Mouse (Mus musculus) retina, postnatal 1 day (tissue): ENCODE measurements at regions not wholly inside any gene's neighbourhood (a gene's known extent, or its start where the extent isn't known, plus 50 kb on each side); places are given as distances from the start of the nearest gene placed in this dataset.
A peak's percentile ranks its signal among the peaks of the same experiment; 100 is the strongest.

Experiments used
- DNase-seq: peaks from one replicate; pipeline ENCODE4 v3.0.0-alpha.2; 2012

DNA sequence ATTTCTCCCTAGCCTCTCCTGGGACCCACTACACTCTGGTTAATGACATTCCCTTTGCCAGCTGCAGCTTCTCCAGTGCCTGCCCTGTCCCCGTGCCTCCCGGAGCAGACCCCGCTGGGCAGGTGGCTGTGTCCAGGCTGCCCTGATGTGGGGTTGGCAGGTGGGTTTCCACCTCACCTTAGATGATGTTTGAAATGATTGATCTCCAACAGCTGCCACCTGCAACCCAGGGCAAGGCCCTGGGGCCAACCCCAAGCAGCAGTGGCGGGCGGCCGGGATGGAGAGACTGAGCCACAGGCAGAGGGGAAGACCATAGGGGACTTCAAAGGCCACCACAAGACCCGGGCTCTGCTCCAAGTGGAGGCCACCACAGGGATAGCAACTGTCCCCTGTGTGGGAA lies 93.6 kb upstream of the Mvb12b start:
- DNase-seq, result no peak

DNA sequence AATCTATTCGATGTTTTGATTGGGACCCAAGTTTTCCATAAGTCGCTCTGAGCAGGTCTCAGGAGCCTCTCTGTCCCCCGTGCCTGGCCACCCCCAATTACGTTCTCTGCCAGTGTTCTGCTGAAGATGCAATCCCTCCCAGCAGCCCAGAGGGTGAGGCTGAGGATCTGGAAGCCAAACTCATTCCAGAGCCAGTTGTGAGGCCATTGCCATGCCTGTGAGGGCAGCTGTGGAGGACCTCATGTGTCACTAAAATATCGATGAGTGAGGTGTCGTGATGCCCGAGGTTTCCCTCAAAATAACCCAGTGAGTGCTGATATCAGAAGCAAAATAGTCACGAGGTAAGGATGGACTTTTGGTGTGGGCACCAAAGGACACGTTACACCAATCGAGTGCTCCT lies 93.1 kb upstream of the Mvb12b start:
- DNase-seq, result no peak

DNA sequence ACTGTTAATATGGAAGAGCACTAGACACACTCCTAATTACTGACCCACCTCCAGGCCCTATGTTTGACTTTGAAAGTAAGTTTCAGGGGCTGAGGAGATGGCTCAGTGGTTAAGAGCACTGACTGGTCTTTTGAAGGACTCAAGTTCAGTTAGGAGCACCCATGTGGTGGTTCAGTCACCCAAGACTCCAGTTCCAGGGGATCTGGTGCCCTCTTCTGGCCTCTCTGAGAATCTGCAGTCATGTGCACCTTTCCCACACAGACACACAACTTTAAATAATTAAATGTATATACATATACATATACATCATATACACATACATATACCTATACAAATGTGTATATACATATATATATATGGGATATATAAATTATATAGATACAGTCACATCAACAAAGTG lies 91.5 kb upstream of the Mvb12b start:
- DNase-seq, result no peak

DNA sequence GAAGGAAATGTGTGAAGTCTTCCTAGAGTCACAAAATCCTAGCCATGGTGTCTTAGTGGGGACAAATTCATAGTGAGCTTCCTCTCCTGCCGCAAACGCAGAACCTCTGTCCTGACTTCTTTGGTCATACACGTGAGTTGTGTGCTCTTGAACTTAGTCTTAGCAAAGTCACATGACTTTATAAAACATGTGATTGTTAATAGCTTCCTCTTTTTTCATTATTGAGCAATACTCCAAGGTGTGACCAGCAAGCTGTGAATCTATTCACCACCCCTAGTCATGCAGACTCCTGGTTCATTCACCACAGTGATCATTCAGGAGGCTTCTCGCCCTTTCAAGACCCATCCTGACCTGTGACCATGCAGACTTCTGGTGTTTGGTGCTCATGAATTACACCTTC lies 90.8 kb upstream of the Mvb12b start:
- no peak for DNase-seq

DNA sequence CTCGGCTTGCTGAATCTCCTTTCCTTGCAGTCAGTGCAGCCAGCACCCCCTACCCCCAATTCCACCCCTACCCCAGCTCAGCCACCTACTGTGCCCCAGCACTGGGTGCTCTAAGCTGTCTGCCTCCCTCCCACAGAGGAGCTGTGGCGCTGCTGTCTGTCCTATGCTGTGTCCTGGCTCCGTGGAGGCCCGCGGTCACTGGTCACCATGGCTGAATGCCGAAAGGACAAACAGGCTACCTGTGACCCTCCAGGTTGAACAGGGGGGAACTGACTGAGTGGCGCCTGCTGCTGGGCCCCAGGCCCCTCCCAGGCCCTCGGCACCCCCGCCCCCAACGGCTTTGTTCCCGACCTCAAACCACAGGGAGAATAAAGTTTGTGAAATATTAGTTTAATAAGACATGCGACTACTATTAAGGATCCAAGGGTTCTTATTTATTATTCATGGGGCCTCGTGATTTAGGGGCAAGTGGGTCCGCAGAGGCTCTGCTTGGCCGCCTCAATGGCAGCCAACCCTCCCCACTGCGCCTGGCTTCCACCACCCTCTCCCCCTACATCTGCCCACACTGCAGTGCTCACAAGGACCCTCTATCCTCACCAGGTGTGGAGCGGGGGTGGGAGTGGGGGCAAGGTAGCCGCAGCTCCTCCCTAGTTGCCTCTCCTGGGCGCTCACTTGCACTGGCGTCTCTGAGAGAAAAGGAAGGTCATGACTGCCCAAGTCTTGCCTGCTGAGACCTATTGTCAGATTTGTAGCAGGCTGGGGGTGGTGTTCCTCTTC lies 90.0 kb upstream of the Mvb12b start:
- no peak for DNase-seq

DNA sequence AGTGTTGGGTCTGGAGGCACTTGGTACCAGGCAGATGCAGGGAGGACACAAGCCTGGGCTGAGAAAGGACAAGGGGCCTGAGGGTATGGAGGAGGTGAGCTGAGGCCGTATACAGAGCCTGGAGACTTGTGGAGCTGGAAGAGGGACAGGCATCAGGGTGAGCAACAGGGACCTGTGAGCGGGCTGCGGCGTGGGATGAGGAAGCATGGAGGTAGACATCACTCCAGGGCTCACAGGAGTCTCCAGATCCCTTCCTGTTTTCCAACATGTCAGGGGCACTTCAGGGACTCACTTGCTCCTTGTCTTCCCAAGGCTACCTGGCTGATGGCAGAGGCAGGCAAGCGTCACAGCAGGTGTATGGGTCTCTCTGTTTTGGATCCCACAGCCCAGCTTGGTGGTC lies 89.4 kb upstream of the Mvb12b start:
- DNase-seq, result no peak

DNA sequence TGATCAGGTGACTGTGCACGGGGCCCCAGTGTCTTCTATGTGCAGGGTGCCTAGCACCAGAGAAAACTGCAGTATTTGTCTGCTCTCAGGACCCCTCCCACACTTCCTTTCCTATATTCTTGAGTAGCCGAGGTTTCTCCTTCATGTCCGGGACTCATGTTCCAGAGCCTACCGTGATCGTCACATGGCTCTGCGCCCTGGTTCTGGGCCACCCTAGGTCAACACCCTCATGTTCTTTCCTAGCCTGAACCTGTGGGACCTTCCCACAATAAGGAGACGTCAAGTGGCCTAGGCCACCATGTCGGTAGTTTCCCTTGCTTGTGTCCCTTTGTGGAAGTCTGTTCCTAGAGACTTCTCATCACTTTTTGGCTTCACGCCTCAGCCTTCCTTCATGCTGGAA lies 88.4 kb upstream of the Mvb12b start:
- DNase-seq, result no peak

DNA sequence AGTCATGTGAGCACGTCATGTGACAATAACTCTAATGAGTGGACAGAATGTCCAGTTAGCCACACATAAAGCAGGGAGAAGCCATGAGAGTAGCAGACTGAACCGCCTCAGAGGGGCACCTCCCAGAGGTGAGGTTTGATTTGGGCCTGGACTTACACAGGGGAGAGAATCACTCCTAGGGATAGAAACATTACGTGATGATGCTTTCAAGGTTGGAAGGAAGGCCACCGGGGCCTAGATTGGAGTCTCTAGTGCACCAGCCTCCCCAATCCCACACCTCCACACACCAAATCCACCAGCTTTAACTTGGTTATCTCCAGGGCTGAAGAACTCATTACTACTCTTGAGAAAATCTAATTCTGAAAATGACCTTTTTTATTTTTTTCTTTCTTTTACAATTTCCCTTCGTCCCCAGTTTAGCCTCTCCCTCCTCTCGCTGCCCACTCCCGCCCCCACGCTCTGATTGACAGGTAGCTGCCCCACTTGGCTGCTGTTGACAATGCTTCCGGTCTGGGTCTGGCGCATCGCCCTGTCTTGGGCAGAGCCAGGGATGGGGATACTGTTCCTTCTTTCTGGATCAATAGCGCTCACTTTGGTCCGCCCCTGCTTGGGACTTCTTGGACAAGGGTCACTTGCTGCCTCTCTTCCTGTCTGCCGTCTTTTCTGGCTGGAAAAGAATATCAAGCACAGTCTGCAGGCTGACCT lies 87.8 kb upstream of the Mvb12b start:
- peak; percentile 32 for DNase-seq

DNA sequence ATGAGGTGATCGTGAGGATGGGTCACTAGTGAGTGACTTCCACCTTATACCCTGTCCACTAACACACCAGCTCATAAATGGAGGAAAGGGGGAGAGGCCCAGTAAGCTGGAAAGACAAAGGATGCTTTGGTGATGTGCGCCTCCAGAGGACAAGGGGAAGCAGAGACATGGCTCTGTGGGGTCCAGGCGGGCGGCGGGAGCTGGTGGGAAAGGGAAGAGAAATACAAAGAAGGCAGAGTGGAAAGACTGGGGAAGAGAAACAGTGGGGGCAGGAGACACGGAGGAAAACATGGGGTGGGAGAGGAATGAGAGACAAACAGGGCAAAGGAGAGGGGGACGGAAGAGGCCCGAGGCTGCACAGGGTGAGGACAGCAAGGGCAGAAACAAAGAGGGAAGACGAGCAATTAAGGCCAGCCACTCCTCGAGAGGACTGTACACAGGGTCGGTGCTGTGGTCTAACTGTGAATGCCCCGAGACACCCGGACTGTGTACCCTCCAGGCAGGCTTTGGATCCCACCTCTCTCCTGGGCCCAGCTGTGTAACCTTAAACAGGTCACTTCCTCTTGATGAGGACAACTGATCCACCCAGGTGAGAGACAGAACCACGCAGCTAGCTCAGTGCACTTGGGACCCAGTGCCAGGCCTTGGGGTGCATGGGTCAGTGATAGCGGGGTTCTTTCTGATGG lies 87.1 kb upstream of the Mvb12b start:
- peak; percentile 49 for DNase-seq

DNA sequence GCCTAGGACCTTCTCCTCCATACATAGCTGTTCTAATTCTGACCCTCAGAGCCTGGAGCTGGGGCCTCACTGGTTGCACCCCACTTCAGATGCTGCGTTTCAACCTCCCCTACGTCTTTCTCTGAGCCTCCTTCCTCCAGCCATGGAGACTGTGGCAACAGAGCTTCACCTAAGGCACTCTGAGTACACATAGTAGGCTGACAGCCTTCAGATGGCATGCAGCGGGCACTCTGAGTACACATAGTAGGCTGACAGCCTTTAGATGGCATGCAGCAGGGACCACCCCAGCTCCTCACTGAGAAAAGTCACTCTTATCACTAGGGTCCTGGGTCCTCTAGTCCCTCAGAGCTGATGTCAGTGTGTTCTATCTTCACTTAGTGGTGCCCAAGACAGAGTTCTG lies 86.3 kb upstream of the Mvb12b start:
- DNase-seq, result no peak

DNA sequence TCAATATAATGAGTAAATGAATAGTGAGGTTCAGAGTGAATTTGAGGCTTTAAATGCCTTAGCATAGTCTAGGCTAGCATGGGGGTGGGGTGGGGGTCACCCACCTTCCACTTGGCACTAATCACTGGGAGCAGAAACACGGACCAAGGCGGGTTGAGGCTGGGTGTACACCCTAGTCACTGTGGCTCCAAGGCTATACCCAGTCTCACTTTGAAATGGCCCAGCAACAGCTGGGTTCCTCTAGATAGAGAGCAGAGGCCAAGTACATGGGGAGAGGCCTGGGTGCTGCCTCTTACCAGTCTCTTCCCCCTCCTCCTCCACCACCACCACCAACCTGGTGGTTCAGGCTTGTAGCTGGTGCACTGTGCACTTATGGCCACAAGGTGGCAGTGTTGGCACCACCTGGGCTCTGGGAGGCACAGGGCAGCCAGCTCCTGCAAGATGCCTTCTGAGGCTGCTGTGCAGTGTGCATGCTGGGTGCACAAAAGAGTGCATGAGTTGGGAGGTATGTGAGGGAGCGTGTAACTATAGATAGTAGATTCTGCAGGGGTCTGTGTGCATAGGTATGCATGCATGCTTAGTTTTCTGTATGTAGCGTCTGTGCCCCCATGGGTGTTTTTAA lies 85.6 kb upstream of the Mvb12b start:
- DNase-seq, result peak; percentile 84

DNA sequence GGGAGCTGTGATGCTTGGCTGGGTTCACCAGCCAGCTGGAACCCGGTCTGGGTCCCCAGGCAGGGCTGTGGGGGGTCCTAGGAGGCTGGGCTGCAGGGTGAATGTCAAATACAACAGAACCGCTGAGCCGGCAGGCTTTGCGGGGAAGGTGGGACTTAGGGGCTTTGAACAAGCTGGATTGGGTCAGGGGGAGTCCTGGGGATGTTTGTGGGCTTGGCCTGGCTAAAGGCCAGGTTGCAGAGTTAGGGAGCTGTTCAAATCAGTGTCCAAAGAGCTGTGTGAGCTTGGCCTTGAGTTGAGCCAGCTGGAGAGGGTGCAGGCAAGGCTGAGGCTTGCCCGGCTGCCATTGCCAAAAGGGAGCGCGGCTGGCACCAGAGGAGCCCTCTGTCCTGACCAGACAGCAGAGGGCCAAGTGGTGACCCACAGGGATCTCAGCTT lies 79.3 kb upstream of the Mvb12b start:
- peak; percentile 76 for DNase-seq

DNA sequence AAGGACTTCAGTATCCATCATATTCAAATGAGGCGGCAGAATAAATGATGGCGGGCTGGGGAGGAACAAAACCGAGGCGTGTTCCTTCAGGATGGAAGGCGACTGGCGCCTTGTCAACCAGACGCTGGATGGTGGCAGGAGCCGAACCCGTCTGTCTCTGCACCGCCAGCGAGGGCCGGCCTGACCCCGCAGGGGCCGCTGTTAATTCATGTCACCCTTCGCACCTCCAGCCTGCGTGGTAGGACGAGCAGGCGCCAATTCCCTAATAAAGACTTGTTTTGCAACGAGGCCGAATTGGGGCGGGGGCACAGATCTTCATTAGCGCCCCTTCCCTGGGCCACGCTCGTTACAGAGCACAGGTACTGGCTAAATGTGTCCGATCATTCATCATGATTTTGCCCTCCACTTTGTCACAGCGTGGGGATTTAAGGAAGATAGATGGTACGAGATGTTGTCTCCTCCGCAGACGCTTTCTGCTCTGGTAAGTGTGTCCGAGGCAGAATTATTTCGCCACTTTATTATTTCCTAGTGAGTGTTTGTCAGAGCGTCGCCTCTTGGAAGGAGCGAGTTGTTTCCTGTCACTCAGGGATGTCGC lies 78.7 kb upstream of the Mvb12b start:
- peak; percentile 43 for DNase-seq

DNA sequence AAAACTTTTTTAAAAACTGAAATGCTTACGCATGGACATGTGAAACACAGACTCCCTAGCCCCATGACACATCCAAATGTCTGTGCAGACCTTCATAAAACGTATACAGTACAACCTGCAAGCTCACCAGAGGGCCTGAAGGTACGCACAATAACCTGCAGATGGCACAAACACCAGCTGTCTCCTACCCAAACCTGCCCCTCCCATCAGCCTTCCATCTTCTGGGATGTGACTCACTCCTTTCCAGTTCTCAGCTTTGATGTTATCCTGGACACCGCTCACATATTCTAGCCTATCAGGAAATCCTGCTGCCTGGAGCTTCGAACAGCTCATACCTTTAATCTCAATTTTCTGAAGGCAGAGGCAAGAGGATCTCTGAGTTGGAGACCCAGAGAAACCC lies 76.3 kb upstream of the Mvb12b start:
- DNase-seq, result no peak

DNA sequence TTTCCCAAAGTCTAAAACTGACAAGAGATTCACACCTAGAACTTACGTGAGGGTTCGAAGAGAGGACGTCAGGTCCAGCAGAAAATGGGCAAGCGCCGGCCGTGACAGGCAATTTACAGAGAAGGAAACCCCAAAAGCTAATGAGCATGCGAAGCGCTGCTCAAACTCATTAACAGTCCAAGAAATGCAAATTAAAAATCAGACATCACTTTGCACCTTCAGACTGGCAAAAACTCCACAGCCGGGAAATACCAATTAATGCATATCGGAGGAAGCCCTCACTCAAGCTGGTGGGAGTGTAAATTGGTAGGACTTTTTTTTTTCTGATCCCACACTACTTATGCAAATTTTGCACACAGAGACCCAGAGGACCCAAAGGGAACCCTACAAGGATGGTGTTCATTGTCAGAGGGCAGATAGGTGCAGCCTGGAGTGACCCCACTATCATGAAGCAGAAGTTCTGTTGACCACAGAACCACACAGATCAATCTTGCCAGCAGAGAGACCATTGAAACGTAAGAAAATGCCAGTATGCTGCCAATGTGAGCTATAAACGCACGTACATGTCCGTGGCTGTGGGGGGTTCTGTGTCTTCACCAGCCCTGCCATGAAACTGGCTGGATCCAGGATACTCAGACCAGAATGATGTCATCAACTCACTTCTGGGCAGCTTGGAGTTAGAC lies 74.8 kb upstream of the Mvb12b start:
- DNase-seq, result no peak

DNA sequence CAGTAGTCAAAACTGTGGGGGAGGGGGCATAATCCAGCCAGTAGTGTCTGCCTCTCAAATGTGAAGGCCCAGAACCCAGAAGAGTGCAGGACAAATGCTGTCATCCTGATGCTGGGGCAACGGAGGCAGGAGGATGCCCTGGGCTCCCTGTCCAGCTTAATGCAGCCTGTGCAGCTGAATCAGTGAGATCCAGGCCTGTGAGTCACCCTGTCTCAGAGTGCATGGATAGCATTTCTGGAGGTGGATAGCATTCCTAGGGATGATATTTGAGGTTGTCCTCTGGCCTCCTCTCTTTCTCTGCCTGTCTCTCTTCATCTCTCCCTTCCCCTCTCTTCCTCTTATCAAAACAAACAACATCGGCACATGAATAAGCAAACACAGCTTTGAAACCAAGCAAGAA lies 73.8 kb upstream of the Mvb12b start:
- no peak for DNase-seq

DNA sequence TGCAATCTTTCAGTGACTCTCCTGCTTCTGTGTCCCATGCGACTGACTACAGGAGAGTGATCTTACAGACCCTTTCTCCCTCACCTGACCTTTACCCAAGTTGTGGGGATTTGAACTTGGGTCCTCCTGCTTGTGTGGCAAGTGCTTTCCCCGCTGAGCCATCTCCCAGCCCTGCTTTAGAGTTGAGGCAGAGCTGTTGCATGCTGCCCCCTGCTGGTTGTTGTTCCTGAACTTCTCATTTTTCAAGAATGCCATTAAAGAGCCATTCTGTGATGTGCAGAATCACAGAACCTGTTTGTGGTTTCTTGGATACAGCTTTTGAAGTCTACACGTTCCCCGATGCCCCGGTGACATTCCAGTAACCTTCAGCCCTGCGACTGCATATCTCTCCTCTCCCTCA lies 70.0 kb upstream of the Mvb12b start:
- DNase-seq, result peak; percentile 57

DNA sequence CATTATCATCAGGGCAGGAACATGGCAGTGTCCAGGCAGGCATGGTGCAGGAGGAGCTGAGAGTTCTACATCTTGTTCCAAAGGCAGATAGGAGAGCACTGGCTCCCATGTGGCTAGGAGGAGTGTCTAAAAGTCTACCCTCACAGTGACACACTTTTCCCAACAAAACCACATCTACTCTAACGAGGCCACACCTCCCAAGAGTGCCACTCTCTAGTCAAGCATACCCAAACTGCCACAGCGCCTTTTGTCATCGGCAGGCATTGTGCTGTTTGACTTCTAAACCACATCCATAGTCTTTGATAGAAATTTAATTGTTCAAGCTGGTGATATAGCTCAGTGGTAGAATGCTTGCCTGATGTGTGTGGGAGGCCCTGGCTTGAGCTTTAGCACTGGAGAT lies 56.6 kb upstream of the Mvb12b start:
- DNase-seq, result no peak

DNA sequence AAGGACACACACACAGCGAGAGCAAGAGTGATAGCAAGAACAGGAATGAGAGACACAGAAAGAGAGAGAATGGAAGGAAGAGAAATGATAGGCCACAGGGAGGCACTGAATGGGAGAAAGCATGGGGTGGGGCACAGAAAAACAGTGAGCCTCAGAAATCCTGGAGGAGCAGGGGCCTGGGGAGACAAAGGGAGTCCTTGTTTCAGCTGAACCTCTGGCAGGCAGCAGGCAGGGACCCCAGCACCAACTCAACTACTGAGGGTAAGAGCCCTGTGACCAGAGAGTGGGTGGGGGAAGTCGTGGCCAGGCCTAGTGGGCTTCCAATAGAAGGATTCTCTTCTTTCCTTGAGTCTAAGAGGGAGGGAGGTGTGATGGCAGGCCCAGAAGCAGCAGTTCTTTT lies 54.3 kb upstream of the Mvb12b start:
- DNase-seq, result no peak

DNA sequence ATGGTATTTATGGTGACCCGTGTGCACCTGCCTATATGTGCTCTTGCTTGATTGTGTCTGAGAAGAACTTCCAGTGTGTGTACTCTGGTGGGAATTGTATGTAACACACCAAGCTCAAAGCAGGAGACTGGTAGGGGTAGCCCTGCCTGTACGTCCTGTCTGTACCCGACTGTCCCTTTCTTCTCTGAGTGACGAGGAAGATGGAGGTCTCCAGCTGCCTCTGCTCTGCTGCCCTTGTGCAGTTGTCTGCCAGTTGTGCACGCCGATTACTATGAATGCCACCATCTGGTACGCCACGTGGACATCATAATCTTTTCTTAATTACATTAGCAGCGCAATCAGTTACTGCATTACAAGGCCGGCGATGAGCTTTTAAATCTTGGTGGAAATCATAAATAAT lies 53.6 kb upstream of the Mvb12b start:
- peak; percentile 46 for DNase-seq

DNA sequence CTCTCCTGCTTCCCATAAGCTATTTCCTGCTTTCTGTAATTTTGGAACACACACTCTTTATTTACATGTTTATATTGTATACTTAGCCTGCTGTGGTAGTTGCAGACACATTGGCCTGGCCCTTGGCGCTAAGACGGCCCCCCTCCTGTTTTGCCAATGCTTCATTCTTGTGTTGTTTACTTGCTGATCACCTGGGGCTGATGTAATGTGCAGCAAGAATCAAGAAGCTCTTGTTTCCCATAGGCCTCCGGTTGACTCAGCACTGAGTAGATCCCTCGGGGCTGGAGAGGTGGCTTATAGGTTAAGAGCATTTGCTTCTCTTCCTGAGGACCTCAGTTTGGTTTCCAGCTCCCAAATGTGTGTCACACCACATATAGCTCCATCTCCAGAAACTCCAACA lies 52.1 kb upstream of the Mvb12b start:
- no peak for DNase-seq
